Mouse (Mus musculus) brain, embryonic 14.5 days (tissue): ENCODE measurements at regions not wholly inside any gene's neighbourhood (a gene's known extent, or its start where the extent isn't known, plus 50 kb on each side); places are given as distances from the start of the nearest gene placed in this dataset.

ENCODE experiments used
- CTCF ChIP-seq: fragments of 200-500 bp; IDR thresholded peaks from 2 replicates; pipeline ENCODE4 v1.5.1; 2012; ENCODE audit warnings: inconsistent platforms, mild to moderate bottlenecking, moderate library complexity, borderline replicate concordance; ENCODE audit not compliant: insufficient read depth, insufficient read length; ENCODE audit errors: extremely low read depth
- POLR2A ChIP-seq: fragments of 200-500 bp; IDR thresholded peaks from 2 replicates; pipeline ENCODE4 v1.6.1; 2012; ENCODE audit warnings: mild to moderate bottlenecking, inconsistent platforms, borderline replicate concordance; ENCODE audit not compliant: poor library complexity, insufficient read depth, insufficient read length, severe bottlenecking; ENCODE audit errors: extremely low read depth

DNA sequence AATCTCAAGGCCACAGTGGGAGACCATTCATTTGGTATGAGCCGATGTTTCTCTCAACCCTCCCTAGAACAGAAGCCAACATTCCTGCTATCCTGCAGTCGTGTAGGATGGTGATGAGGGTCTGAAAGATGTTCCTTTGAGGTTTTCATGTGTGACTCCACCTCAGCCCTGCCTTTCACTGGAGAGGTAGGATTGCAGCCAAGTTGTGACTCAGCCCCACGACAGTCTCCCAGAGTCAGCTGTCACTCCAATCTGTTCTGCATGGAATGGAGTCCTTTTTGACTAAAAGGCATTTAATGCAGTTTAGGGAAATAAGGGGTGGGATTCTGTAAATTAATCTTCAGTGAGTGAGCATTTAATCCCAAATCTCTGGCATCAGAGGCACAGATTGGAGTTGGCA lies 706.5 kb downstream of the Tmem132b start:
- no peak for TF ChIP-seq CTCF
- TF ChIP-seq POLR2A, result no peak
